15 mouse cellular contexts compared by ENCODE assay signal in the genomic region with DNA sequence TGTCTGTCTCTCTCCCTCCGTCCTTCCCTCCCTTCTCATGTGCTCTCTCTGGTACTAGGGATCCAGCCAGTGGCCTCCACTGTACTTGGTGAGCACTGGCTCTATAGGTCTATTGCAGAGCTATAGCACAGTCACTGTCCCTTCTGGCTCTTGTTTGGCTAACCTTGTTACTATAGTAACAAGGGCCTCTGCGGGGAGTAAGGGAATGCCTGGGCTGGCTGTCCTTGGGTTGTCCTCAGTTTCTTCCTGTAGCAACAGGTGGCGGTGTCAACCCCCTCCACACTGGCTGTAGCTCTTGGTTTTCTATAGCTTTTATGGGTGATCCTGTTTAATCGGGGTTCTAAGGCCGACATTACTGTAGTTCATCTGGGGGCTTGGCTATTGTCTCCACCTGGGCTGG.
DNase-seq lines count a peak whose midpoint lies in the region; ATAC-seq and TF ChIP-seq lines count a peak whose summit lies in the region.
"Had no signal": no experiment of that assay in that cellular context is flagged by ENCODE, and none has a peak within 500 bp of the region (broad histone marks: within the 10 kb centered on the region; RNA-seq: fewer than 3 reads in every experiment).

No protein-coding gene starts in this region.

- no peak overlapping the region for H3K4me2 ChIP-seq in heart, embryonic 14.5 days (ENCODE audit: low read length)
- no peak overlapping the region for H3K4me2 ChIP-seq in liver, embryonic 13.5 days
- H3K4me2 ChIP-seq: embryonic facial prominence, embryonic 15.5 days had no signal

- 56% methylated on average over 5 of the region's 5 CpGs for WGBS in heart, embryonic 14.5 days
- 75% methylated on average over 5 of the region's 5 CpGs for WGBS in liver, embryonic 13.5 days (ENCODE audit: insufficient replicate concordance)

- peaks cover 22% of the 10 kb centered on the region in 2 experiments for H3K4me1 ChIP-seq in heart, embryonic 14.5 days (ENCODE audit: control insufficient read depth in 2 of 2, insufficient read depth in 2 of 2, low read length in 2 of 2)
- peaks cover 7% of the 10 kb centered on the region for H3K4me1 ChIP-seq in liver, embryonic 13.5 days (replicated peaks)
- peaks cover 61% of the 10 kb centered on the region for H3K4me1 ChIP-seq in E14TG2a.4 (replicated peaks; ENCODE audit: low read depth, low read length)
- peaks cover 10 to 39% of the 10 kb centered on the region in 2 experiments for H3K4me1 ChIP-seq in ES-E14 (ENCODE audit: control insufficient read depth in 2 of 2, insufficient read depth in 2 of 2, low read length in 2 of 2, poor library complexity in 1 of 2)

- in situ Hi-C loops in ES-E14 (cut with MboI; ENCODE audit: low sequenced_read_pairs in 2 of 2, unreplicated experiment in 2 of 2): no loop called here

- TF ChIP-seq CTCF in E14TG2a.4 (conservative IDR thresholded peaks at IDR 0.05; ENCODE audit: low read length): no peak

- H3K9ac ChIP-seq in heart, embryonic 14.5 days (ENCODE audit: low read length): 0 out of 2 replicates have a peak overlapping the region, but pooled peaks have one; percentile 21
- no peak overlapping the region for H3K9ac ChIP-seq in liver, embryonic 13.5 days
- H3K9ac ChIP-seq in ES-E14 (ENCODE audit: insufficient read depth, low read depth, low read length, poor library complexity, severe bottlenecking): no peak overlapping the region
- H3K9ac ChIP-seq: embryonic facial prominence, embryonic 15.5 days; liver, postnatal 0 days had no signal

- DNase-seq in heart, adult 18-20 months: no peak
- DNase-seq in liver, embryonic 13.5 days: no peak
- DNase-seq in liver: no peak
- DNase-seq in ES-E14 (ENCODE audit: low read depth, low spot score): peak; percentile 47
- DNase-seq in frontal cortex, postnatal 36 days (ENCODE audit: low spot score in 2 of 2): no peak
- DNase-seq: adrenal gland, adult 2 months; cerebellum, postnatal 10 days; liver, postnatal 0 days; right cerebral cortex, postnatal 14 days had no signal

- H3K4me3 ChIP-seq in heart, embryonic 14.5 days (ENCODE audit: control insufficient read depth in 1 of 2, insufficient read depth in 1 of 2, low read depth in 1 of 2, low read length in 2 of 2): no peak overlapping the region
- H3K4me3 ChIP-seq in liver, embryonic 13.5 days (replicated peaks): no peak overlapping the region
- H3K4me3 ChIP-seq in E14TG2a.4 (replicated peaks; ENCODE audit: low read length) (0 out of 2 replicates have a peak overlapping the region, but pooled peaks have one; percentile 7), ES-E14 (ENCODE audit: insufficient read depth in 1 of 2, low read depth in 1 of 2, low read length in 2 of 2, poor library complexity in 1 of 2, severe bottlenecking in 1 of 2) (no peak overlapping the region)
- H3K4me3 ChIP-seq: embryonic facial prominence, embryonic 15.5 days had no signal

- H3K9me3 ChIP-seq in heart, embryonic 14.5 days (ENCODE audit: control insufficient read depth, low read length): no peaks in the 10 kb centered on the region
- no peaks in the 10 kb centered on the region for H3K9me3 ChIP-seq in liver, embryonic 13.5 days (replicated peaks)
- H3K9me3 ChIP-seq in E14TG2a.4 (ENCODE audit: low read length): no peaks in the 10 kb centered on the region
- H3K9me3 ChIP-seq in ES-E14 (ENCODE audit: control insufficient read depth, insufficient read depth, low read depth, low read length): no peaks in the 10 kb centered on the region
- H3K9me3 ChIP-seq: embryonic facial prominence, embryonic 15.5 days had no signal

- H3K27ac ChIP-seq in heart, embryonic 14.5 days (replicated peaks in 1 of 2; ENCODE audit: control insufficient read depth in 1 of 2, insufficient read depth in 1 of 2, low read depth in 2 of 2, low read length in 2 of 2): no peak overlapping the region
- H3K27ac ChIP-seq in liver, embryonic 13.5 days: no peak overlapping the region
- peak overlapping the region; percentile 27; the same call in 1 of the 2 replicates for H3K27ac ChIP-seq in ES-E14 (ENCODE audit: insufficient read depth, low read depth, low read length, poor library complexity, severe bottlenecking)
- H3K27ac ChIP-seq: embryonic facial prominence, embryonic 15.5 days had no signal

- H3K36me3 ChIP-seq in heart, embryonic 14.5 days (ENCODE audit: control insufficient read depth, insufficient read depth, low read length): no peaks in the 10 kb centered on the region
- no peaks in the 10 kb centered on the region for H3K36me3 ChIP-seq in liver, embryonic 13.5 days
- H3K36me3 ChIP-seq in E14TG2a.4 (ENCODE audit: insufficient read depth, low read length) (peaks cover 17% of the 10 kb centered on the region), ES-E14 (ENCODE audit: control insufficient read depth, insufficient read depth, low read length, poor library complexity, severe bottlenecking) (peaks cover 3% of the 10 kb centered on the region; the same call in 1 of the 2 replicates)
- H3K36me3 ChIP-seq: embryonic facial prominence, embryonic 15.5 days had no signal

- H3K27me3 ChIP-seq in heart, embryonic 14.5 days (ENCODE audit: control insufficient read depth, insufficient read depth, low read length): no peaks in the 10 kb centered on the region
- H3K27me3 ChIP-seq in liver, embryonic 13.5 days: no peaks in the 10 kb centered on the region
- no peaks in the 10 kb centered on the region for H3K27me3 ChIP-seq in E14TG2a.4 (ENCODE audit: insufficient read depth, low read length)
- H3K27me3 ChIP-seq: embryonic facial prominence, embryonic 15.5 days had no signal

- ATAC-seq in heart, embryonic 14.5 days (ENCODE audit: insufficient number of reproducible peaks, insufficient read depth, low FRiP score, low read depth): peak; percentile 44; the same call in 1 of the 2 replicates
- 0 out of 2 replicates have a peak, but pooled peaks have one; percentile 29 for ATAC-seq in liver, embryonic 13.5 days (ENCODE audit: low read depth)
- no peak for ATAC-seq in erythroid progenitor cell, adult 5-6 weeks (replicated peaks; ENCODE audit: low FRiP score, poor library complexity, severe bottlenecking)
- ATAC-seq: forebrain, embryonic 14.5 days; inflammation-experienced regulatory T-cells, adult 6 months; liver, postnatal 0 days had no signal

TF ChIP-seq in ES-E14, 5 proteins besides CTCF, POLR2A, EP300 and RAD21:
- TF ChIP-seq ZNF384 (IDR thresholded peaks at IDR 0.05; ENCODE audit: low read depth, low read length) (no peak), HCFC1 (IDR thresholded peaks at IDR 0.05; ENCODE audit: borderline replicate concordance, insufficient read depth, low read length) (no peak), MAFK (IDR thresholded peaks at IDR 0.05; ENCODE audit: insufficient read depth, low read depth, low read length) (no peak), CHD2 (IDR thresholded peaks at IDR 0.05; ENCODE audit: low read depth, low read length) (no peak), ZC3H11A (IDR thresholded peaks at IDR 0.05; ENCODE audit: borderline replicate concordance, low read depth, low read length) (no peak)
